Comparison of ENCODE assay signal across 16 mouse cellular contexts in genomic region chr5:115438667-115439066, GRCm38 (mm10). TPM values are rescaled to one million over a fixed set of nuclear protein-coding genes. Genes with fewer than 3 reads are reported as not detected.
DNase-seq lines count a peak whose midpoint lies in the region; ATAC-seq and TF ChIP-seq lines count a peak whose summit lies in the region.
"Had no signal": no experiment of that assay in that cellular context is flagged by ENCODE, and none has a peak within 500 bp of the region (broad histone marks: within the 10 kb centered on the region; RNA-seq: fewer than 3 reads in every experiment).

No protein-coding gene starts in this region.

- no peak for ATAC-seq in forebrain, embryonic 13.5 days
- ATAC-seq: intestine, embryonic 15.5 days had no signal

- WGBS in forebrain, embryonic 13.5 days = 21% methylated on average over 7 of the region's 7 CpGs
- WGBS in limb, embryonic 10.5 days = 15% methylated on average over 7 of the region's 7 CpGs
- WGBS in olfactory bulb, adult 2 months = 41% methylated on average over 7 of the region's 7 CpGs

- TF ChIP-seq CTCF in layer of hippocampus, adult 2 months (conservative IDR thresholded peaks at IDR 0.05) = no peak
- TF ChIP-seq CTCF in olfactory bulb, adult 2 months (IDR thresholded peaks at IDR 0.05; ENCODE audit: insufficient read depth, low read depth, low read length) = no peak

- H3K4me1 ChIP-seq in forebrain, embryonic 13.5 days = peaks cover 70% of the 10 kb centered on the region
- H3K4me1 ChIP-seq in limb, embryonic 10.5 days = peaks cover 68% of the 10 kb centered on the region
- peaks cover 38% of the 10 kb centered on the region for H3K4me1 ChIP-seq in olfactory bulb, adult 2 months (ENCODE audit: control insufficient read depth, insufficient read depth, low read length)

- DNase-seq in layer of hippocampus, adult 2 months (ENCODE audit: low spot score in 2 of 2) = no peak
- no peak for DNase-seq in layer of hippocampus, adult 8-10 months (ENCODE audit: low spot score in 2 of 2)
- DNase-seq in limb, embryonic 10.5 days (ENCODE audit: low spot score) = no peak
- DNase-seq in urinary bladder, postnatal 36 days (ENCODE audit: low spot score in 2 of 2) = no peak
- DNase-seq in lung, postnatal 36 days = no peak
- DNase-seq in adrenal gland, adult 2 months = no peak
- DNase-seq: B cell, adult 2 months; lung, postnatal 10 days; right cerebral cortex, postnatal 14 days had no signal

- H3K36me3 ChIP-seq in forebrain, embryonic 13.5 days (ENCODE audit: poor library complexity, severe bottlenecking) = peaks cover 85% of the 10 kb centered on the region
- peaks cover 93% of the 10 kb centered on the region for H3K36me3 ChIP-seq in limb, embryonic 10.5 days

- H3K27ac ChIP-seq in layer of hippocampus, adult 2 months = peak overlapping the region; percentile 72
- peak overlapping the region; percentile 100 for H3K27ac ChIP-seq in forebrain, embryonic 13.5 days
- H3K27ac ChIP-seq in limb, embryonic 10.5 days = peak overlapping the region; percentile 99
- H3K27ac ChIP-seq in olfactory bulb, adult 2 months (ENCODE audit: insufficient read depth, low read depth, low read length) = 0 out of 2 replicates have a peak overlapping the region, but pooled peaks have one; percentile 50
- H3K27ac ChIP-seq: intestine, embryonic 15.5 days; limb, embryonic 15.5 days had no signal

- H3K4me2 ChIP-seq in forebrain, embryonic 13.5 days = peak overlapping the region; percentile 96
- H3K4me2 ChIP-seq: intestine, embryonic 15.5 days; limb, embryonic 15.5 days had no signal

- peak overlapping the region; percentile 100 for H3K9ac ChIP-seq in forebrain, embryonic 13.5 days
- H3K9ac ChIP-seq: intestine, embryonic 15.5 days; limb, embryonic 15.5 days had no signal

- TF ChIP-seq POLR2A in olfactory bulb, adult 2 months (IDR thresholded peaks at IDR 0.05; ENCODE audit: insufficient read depth, low read depth, low read length) = no peak

- no peak overlapping the region for H3K4me3 ChIP-seq in layer of hippocampus, adult 2 months
- peak overlapping the region; percentile 100 for H3K4me3 ChIP-seq in forebrain, embryonic 13.5 days
- H3K4me3 ChIP-seq in limb, embryonic 10.5 days = peak overlapping the region; percentile 33
- no peak overlapping the region for H3K4me3 ChIP-seq in olfactory bulb, adult 2 months (ENCODE audit: insufficient read depth, low read depth, low read length)
- H3K4me3 ChIP-seq: intestine, embryonic 15.5 days; limb, embryonic 15.5 days had no signal

- H3K9me3 ChIP-seq in forebrain, embryonic 13.5 days (replicated peaks) = no peaks in the 10 kb centered on the region
- no peaks in the 10 kb centered on the region for H3K9me3 ChIP-seq in limb, embryonic 10.5 days (replicated peaks)
- H3K9me3 ChIP-seq: intestine, embryonic 15.5 days; limb, embryonic 15.5 days had no signal

- no peaks in the 10 kb centered on the region for H3K27me3 ChIP-seq in forebrain, embryonic 13.5 days
- no peaks in the 10 kb centered on the region for H3K27me3 ChIP-seq in limb, embryonic 10.5 days (ENCODE audit: low read depth, poor library complexity, severe bottlenecking)
- H3K27me3 ChIP-seq: intestine, embryonic 15.5 days; limb, embryonic 15.5 days had no signal

RNA-seq across cellular contexts. Expression of gene Msi1, which starts 9.3 kb away (rescaled TPM):
- total RNA-seq in layer of hippocampus, adult 2 months (2021) = 10 to 100 TPM; 48.6 to 52.4 TPM
- 10 to 100 TPM; 57.2 to 62.6 (median 60.8) TPM for total RNA-seq in layer of hippocampus, adult 8-10 months (2022)
- 99.0 and 107 TPM in 2 replicates for polyA plus RNA-seq in forebrain, embryonic 13.5 days (2015; fragmentation: Nextera tagmentation; extraction: Ambion mirVana)
- polyA plus RNA-seq in limb, embryonic 10.5 days (2016; fragmentation: Nextera tagmentation; extraction: Ambion mirVana) = 54.0 and 60.6 TPM in 2 replicates
- polyA plus RNA-seq in olfactory bulb, adult 2 months (2012; ENCODE audit: insufficient read depth, insufficient read length, low replicate concordance, missing spikeins) = not detected in 2 replicates
- 10 to 100 TPM; 16.3 to 19.1 TPM for total RNA-seq in adrenal gland, adult 2 months (2021)
- 24.0 and 29.5 TPM in 2 replicates for polyA plus RNA-seq in adrenal gland, adult 2 months (2012; rRNA removed)

RNA-seq across cellular contexts. Expression of gene Pla2g1b, which starts 27.4 kb away (rescaled TPM):
- total RNA-seq in layer of hippocampus, adult 2 months (2021) = not detected
- total RNA-seq in layer of hippocampus, adult 8-10 months (2022) = not detected
- not detected in 2 replicates for polyA plus RNA-seq in forebrain, embryonic 13.5 days (2015; fragmentation: Nextera tagmentation; extraction: Ambion mirVana)
- polyA plus RNA-seq in limb, embryonic 10.5 days (2016; fragmentation: Nextera tagmentation; extraction: Ambion mirVana) = not detected in 2 replicates
- polyA plus RNA-seq in olfactory bulb, adult 2 months (2012; ENCODE audit: insufficient read depth, insufficient read length, low replicate concordance, missing spikeins) = not detected in 2 replicates
- not detected for total RNA-seq in adrenal gland, adult 2 months (2021)
- 7.6 TPM in 1 of 2 replicates, not detected in the other for polyA plus RNA-seq in adrenal gland, adult 2 months (2012; rRNA removed)
- total RNA-seq: adrenal gland, adult 18-20 months had no signal
- polyA plus RNA-seq: cortical plate, adult 2 months; heart, embryonic 14.5 days; limb, embryonic 15.5 days had no signal

RNA-seq across cellular contexts. Expression of gene Sirt4, which starts 45.9 kb away (rescaled TPM):
- total RNA-seq in layer of hippocampus, adult 2 months (2021) = 10 to 100 TPM; 37.8 to 56.5 TPM
- total RNA-seq in layer of hippocampus, adult 8-10 months (2022) = 10 to 100 TPM; 34.0 to 58.6 (median 41.9) TPM
- polyA plus RNA-seq in forebrain, embryonic 13.5 days (2015; fragmentation: Nextera tagmentation; extraction: Ambion mirVana) = 24.7 TPM in 2 replicates
- polyA plus RNA-seq in limb, embryonic 10.5 days (2016; fragmentation: Nextera tagmentation; extraction: Ambion mirVana) = 16.0 and 18.5 TPM in 2 replicates
- not detected in 2 replicates for polyA plus RNA-seq in olfactory bulb, adult 2 months (2012; ENCODE audit: insufficient read depth, insufficient read length, low replicate concordance, missing spikeins)
- 10 to 100 TPM; 15.1 to 28.0 TPM for total RNA-seq in adrenal gland, adult 2 months (2021)
- 47.4 and 61.7 TPM in 2 replicates for polyA plus RNA-seq in adrenal gland, adult 2 months (2012; rRNA removed)

Comparison
In these comparisons a context has a peak if more than half of its experiments do, and no peak if none do; other contexts are left out.
1. H3K27ac ChIP-seq: peak in every context shown above with its lines; median percentile 100 in forebrain, embryonic 13.5 days; 99 in limb, embryonic 10.5 days; 72 in layer of hippocampus, adult 2 months; 50 in olfactory bulb, adult 2 months.
2. H3K4me3 ChIP-seq: peak in forebrain, embryonic 13.5 days (single experiment) and limb, embryonic 10.5 days (single experiment); none in layer of hippocampus, adult 2 months (single experiment) and olfactory bulb, adult 2 months (single experiment).
3. RNA of gene Sirt4, which starts 45.9 kb away (polyA plus RNA-seq): 47.4 to 61.7 TPM in adrenal gland, adult 2 months, 24.7 TPM in forebrain, embryonic 13.5 days and 16.0 to 18.5 TPM in limb, embryonic 10.5 days; not detected in olfactory bulb, adult 2 months; every median in the first group is over 10 times any median in the second.